Mouse (Mus musculus): ENCODE results near the gene Wipi1. TPM values are rescaled to one million over a fixed set of nuclear protein-coding genes. Genes with fewer than 3 reads are reported as not detected.

Wipi1 gene
- polyA plus RNA-seq, 1 experiment from 2014 or later = 62.5 TPM

DNA sequence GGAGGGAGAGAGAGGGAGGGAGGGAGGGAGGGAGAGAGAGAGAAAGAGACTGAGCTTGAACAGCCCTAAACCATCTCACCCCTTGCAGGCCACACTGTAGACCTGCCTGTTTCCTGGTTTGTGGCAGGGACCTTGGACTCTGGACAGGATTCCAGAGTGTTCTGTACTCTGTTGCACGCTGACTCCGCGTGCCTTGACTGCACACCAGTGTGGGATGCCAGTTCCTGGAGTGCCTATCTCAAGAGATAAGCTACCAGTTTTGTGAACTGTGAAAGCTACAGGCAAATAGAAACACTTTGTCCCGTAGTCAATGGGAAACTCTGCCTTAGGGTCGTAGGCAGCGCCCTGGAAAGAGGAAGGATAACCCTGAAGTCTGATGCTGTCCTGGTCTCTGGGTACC, 55.6 kb downstream of the Wipi1 start:
- WGBS = 82% methylated on average over 6 of the region's 6 CpGs
- ATAC-seq (ENCODE audit: insufficient number of reproducible peaks, low FRiP score, low TSS enrichment, low read depth) = no peak
- Histone ChIP-seq H3K4me1 (peaks cover 22% of the 10 kb centered on the region), H3K9ac (no peak overlapping the region), H3K27ac (replicated peaks) (no peak overlapping the region), H3K9me3 (replicated peaks) (no peaks in the 10 kb centered on the region), H3K36me3 (no peaks in the 10 kb centered on the region), H3K4me2 (replicated peaks) (no peak overlapping the region), H3K4me3 (replicated peaks) (no peak overlapping the region), H3K27me3 (no peaks in the 10 kb centered on the region)

DNA sequence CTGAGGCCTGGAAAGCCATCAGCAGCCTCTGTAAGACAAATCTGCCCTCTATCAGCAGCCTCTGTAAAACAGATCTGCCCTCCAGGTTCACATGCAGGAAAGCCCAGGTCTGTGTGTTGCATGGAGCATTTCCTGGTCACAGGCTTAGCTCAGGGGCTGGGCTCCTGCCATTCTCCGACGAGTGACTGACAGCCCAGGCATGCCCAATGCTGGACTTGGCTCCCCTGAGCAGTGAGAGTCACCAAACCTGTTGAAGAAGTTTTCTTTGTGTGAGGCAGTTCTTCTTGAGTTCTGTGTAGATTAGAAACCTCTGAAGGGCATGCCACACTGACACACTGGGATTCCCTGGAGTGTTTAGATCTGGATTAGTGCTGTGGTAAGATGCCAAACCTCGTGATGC, 57.3 kb downstream of the Wipi1 start:
- WGBS = 35% methylated on average over 3 of the region's 3 CpGs
- Histone ChIP-seq H3K9me3 (replicated peaks) (no peaks in the 10 kb centered on the region), H3K4me2 (replicated peaks) (no peak overlapping the region), H3K4me3 (replicated peaks) (no peak overlapping the region), H3K27ac (replicated peaks) (peak overlapping the region; percentile 73), H3K4me1 (peaks cover 19% of the 10 kb centered on the region), H3K36me3 (no peaks in the 10 kb centered on the region), H3K9ac (no peak overlapping the region), H3K27me3 (no peaks in the 10 kb centered on the region)
- peak; percentile 62; the same call in 1 of the 2 replicates for ATAC-seq (ENCODE audit: insufficient number of reproducible peaks, low FRiP score, low TSS enrichment, low read depth)

DNA sequence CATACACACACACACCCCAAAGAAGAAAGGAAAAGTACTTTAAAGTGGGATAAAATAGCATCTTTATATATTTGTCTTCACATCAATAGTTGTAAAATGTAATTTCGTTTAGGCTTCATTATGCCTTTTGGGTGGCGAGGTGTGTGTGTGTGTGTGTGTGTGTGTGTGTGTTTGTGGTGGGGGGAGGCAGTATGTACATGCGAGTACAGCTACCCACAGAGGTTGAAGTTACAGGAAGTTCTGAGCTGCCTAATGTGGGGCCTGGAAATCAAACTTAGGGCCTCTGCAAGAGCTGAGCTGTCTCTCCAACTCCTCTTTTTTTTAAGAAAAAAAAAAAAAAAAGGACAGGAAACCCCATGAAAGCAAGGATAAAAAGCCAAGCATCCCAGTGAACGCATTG, 57.8 kb downstream of the Wipi1 start:
- Histone ChIP-seq H3K9ac (no peak overlapping the region), H3K4me3 (replicated peaks) (no peak overlapping the region), H3K27ac (replicated peaks) (peak overlapping the region; percentile 73), H3K4me1 (peaks cover 19% of the 10 kb centered on the region), H3K36me3 (no peaks in the 10 kb centered on the region), H3K27me3 (no peaks in the 10 kb centered on the region), H3K4me2 (replicated peaks) (no peak overlapping the region), H3K9me3 (replicated peaks) (no peaks in the 10 kb centered on the region)
- WGBS = 59% methylated on average over 4 of the region's 4 CpGs
- ATAC-seq (ENCODE audit: insufficient number of reproducible peaks, low FRiP score, low TSS enrichment, low read depth) = no peak

DNA sequence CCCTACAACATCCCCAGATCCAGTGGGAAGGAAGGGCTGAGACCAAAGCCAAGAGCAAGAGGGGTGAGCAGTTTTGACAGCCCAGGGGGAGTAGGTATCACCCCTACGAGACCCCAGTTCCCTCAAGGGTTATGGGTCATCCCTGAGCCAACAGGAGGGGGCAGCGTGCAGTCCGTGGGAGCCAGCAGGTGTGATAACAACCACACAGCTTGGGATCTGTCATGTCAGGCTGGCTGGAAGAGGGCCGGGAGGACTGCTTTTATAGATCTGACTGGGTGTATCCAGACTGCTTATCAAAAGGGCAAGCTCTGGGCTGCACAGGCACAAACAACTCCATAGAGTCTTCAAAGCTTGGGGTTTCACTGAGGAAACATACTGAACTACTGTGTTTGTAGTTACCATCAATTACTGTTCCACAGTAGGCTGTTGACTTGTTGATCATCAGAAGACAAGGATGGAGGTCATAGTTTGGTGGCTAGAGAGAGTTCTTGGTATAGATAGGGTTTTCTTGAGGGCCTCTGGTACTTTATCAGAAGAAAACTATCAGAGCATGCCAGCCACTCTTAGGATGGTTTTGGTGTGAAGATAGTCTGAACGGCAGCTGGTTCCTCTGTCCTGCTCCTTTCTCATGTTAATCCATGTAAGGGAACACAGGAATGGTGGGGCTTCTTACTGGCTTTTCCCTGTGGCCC, 62.0 kb downstream of the Wipi1 start:
- Histone ChIP-seq H3K9ac (no peak overlapping the region), H3K36me3 (no peaks in the 10 kb centered on the region), H3K27me3 (no peaks in the 10 kb centered on the region), H3K4me1 (peaks cover 33% of the 10 kb centered on the region), H3K27ac (replicated peaks) (no peak overlapping the region), H3K4me2 (replicated peaks) (no peak overlapping the region), H3K9me3 (replicated peaks) (no peaks in the 10 kb centered on the region), H3K4me3 (replicated peaks) (no peak overlapping the region)
- no peak for ATAC-seq (ENCODE audit: insufficient number of reproducible peaks, low FRiP score, low TSS enrichment, low read depth)
- WGBS = 73% methylated on average over 5 of the region's 5 CpGs

DNA sequence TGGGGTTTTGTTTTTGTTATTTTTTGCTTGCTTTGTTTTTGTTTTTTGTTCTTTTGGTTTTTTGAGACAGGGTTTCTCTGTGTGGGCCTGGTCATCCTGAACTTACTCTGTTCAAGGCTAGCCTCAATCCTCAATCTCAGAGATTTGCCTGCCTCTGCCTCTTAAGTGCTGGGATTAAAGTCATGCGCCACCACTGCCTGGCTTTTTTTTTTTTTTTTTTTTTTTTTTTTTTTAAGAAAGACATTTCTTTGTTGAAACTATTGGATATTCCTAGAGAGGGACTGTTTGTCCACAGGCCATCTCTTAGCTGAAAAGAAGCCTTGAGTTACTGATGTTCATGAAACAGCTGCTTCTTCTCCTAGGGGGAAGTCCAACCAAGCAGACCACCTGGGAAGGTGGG, 64.1 kb downstream of the Wipi1 start:
- no peaks in the 10 kb centered on the region for H3K27me3 ChIP-seq
- no peak overlapping the region for H3K4me2 ChIP-seq (replicated peaks)
- no peaks in the 10 kb centered on the region for H3K36me3 ChIP-seq
- 90% methylated on average over 1 of the region's 1 CpGs for WGBS
- H3K9ac ChIP-seq = no peak overlapping the region
- ATAC-seq (ENCODE audit: insufficient number of reproducible peaks, low FRiP score, low TSS enrichment, low read depth) = no peak
- H3K27ac ChIP-seq (replicated peaks) = no peak overlapping the region
- H3K9me3 ChIP-seq (replicated peaks) = no peaks in the 10 kb centered on the region
- H3K4me1 ChIP-seq = peaks cover 21% of the 10 kb centered on the region
- H3K4me3 ChIP-seq (replicated peaks) = no peak overlapping the region

DNA sequence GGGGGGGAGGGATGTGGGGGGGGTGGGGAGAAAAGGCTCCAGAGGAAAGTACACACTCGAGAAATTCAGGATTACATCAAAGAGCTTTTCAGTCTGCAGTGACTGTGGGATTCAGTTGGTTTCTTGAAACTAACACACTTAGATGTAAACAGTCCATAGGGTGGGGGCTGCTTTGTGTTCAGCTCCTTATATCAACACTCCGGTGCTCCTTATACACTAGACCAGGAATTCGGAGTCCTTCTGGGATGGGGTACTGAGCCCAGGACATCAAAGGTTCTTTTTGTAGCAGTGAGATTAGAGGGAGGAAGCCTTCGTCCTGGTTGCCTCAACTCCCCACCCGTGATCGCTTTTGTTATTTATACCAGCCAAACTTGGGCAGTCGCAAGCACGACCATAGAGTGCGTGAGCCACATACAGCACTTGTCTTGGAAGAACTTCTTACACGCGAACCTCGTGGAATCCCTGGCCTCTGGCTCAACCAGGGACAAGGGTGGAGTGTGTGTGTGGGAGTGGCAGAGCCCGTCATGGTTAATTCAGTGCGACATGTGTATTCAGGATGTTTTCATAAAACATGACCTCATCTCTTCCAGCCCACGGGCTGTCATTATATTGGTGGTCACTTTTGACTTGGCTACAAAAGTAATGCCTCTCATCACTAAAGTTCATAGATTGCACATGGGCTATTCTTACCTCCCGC, 65.3 kb downstream of the Wipi1 start:
- no peak overlapping the region for H3K9ac ChIP-seq
- WGBS = 47% methylated on average over 16 of the region's 16 CpGs
- H3K27ac ChIP-seq (replicated peaks) = no peak overlapping the region
- no peak overlapping the region for H3K4me2 ChIP-seq (replicated peaks)
- H3K27me3 ChIP-seq = no peaks in the 10 kb centered on the region
- no peaks in the 10 kb centered on the region for H3K9me3 ChIP-seq (replicated peaks)
- H3K36me3 ChIP-seq = no peaks in the 10 kb centered on the region
- peaks cover 17% of the 10 kb centered on the region for H3K4me1 ChIP-seq
- ATAC-seq (ENCODE audit: insufficient number of reproducible peaks, low FRiP score, low TSS enrichment, low read depth) = peak; percentile 39; the same call in 1 of the 2 replicates
- H3K4me3 ChIP-seq (replicated peaks) = no peak overlapping the region

DNA sequence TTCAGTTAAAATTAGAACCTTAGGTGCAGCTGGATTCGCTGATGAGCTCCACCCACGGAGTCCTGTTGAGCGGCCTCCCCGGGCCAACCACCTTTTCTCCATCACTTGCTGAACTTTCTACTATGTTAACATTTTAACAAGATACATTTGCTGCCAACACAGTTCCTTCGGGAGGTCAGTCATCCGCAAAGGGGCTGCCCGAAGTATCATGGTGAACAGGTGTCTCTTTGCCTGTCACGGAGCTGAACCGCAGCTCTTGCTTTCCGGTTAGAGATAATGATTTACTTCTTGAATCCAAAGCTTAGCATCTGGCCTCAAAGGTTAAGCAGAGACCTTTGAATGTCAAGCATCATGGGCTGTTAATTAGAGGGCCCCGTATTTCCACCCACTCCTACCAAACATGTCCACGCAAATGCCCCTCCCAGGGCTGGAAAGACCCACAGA, 66.0 kb downstream of the Wipi1 start:
- H3K36me3 ChIP-seq = no peaks in the 10 kb centered on the region
- ATAC-seq (ENCODE audit: insufficient number of reproducible peaks, low FRiP score, low TSS enrichment, low read depth) = no peak
- no peak overlapping the region for H3K4me2 ChIP-seq (replicated peaks)

DNA sequence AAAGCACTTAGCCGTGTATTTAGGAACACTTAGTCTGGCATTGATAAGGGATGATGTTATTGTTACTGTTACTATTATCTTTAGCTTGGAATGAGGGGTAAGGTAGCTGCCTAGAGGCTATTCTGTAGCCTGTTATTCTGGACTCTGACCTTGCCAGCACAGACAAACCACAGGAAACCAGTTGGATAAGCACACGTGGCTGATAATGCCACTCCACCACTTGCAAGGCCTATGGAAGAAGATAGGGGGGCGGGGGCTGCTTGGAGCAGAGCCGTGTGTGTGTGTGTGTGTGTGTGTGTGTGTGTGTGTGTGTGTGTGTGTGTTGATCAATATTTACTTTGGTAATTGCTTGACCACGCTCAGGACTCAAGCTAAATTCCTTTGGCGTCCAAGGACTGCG, 66.5 kb downstream of the Wipi1 start:
- Histone ChIP-seq H3K4me3 (replicated peaks) (no peak overlapping the region), H3K4me1 (peaks cover 17% of the 10 kb centered on the region), H3K27me3 (no peaks in the 10 kb centered on the region), H3K9ac (no peak overlapping the region), H3K36me3 (no peaks in the 10 kb centered on the region), H3K4me2 (replicated peaks) (no peak overlapping the region), H3K27ac (replicated peaks) (no peak overlapping the region), H3K9me3 (replicated peaks) (no peaks in the 10 kb centered on the region)
- WGBS = 52% methylated on average over 7 of the region's 7 CpGs
- no peak for ATAC-seq (ENCODE audit: insufficient number of reproducible peaks, low FRiP score, low TSS enrichment, low read depth)

More for the DNA sequence above, 66.0 kb downstream of the Wipi1 start:
- 46% methylated on average over 12 of the region's 12 CpGs for WGBS
- Histone ChIP-seq H3K9me3 (replicated peaks) (no peaks in the 10 kb centered on the region), H3K9ac (no peak overlapping the region), H3K27me3 (no peaks in the 10 kb centered on the region), H3K4me3 (replicated peaks) (no peak overlapping the region), H3K27ac (replicated peaks) (no peak overlapping the region), H3K4me1 (peaks cover 17% of the 10 kb centered on the region)

DNA sequence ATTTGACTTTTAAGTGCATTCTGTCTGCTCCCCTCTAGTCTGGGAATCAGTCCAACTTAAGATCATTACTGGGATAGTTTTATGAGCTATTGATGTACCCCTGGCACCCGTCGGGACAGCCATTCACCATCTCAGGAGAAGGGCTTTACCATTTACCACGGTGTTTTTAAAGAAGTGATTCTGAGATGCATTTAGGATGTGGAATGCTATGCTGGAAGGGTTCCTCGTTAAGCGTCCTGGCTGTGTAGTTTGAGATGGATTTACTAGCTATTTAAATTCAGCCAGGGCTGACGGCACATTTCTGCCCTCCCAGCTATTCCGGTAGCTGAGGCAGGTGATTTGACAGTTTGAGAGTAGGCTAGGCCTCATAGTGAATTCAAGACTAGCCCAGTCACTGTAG, 67.3 kb downstream of the Wipi1 start:
- Histone ChIP-seq H3K27me3 (no peaks in the 10 kb centered on the region), H3K36me3 (no peaks in the 10 kb centered on the region), H3K4me2 (replicated peaks) (no peak overlapping the region), H3K9me3 (replicated peaks) (no peaks in the 10 kb centered on the region), H3K9ac (no peak overlapping the region), H3K4me3 (replicated peaks) (no peak overlapping the region), H3K4me1 (peaks cover 17% of the 10 kb centered on the region), H3K27ac (replicated peaks) (no peak overlapping the region)
- ATAC-seq (ENCODE audit: insufficient number of reproducible peaks, low FRiP score, low TSS enrichment, low read depth) = no peak
- 44% methylated on average over 7 of the region's 7 CpGs for WGBS

DNA sequence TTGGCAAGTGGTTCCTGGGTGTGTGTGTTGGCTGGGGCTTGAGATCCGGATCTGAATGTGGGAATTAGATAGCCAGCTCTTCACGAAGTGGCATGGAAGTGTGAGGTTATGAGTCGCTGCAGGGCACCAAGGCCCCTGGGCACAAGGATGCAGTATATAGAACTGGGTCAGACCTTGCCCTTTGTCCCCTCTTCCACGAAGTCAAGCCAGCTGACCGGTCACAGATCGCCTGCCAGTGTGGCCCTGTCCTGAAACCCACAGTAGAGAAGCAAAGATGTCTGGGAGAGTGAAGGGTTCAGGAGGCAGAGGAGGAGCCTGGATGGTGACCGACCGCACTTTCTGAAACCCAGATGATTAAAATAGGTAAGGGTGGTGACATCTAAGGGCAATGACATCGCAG, 68.3 kb downstream of the Wipi1 start:
- Histone ChIP-seq H3K9ac (no peak overlapping the region), H3K27me3 (no peaks in the 10 kb centered on the region), H3K27ac (replicated peaks) (no peak overlapping the region), H3K36me3 (no peaks in the 10 kb centered on the region), H3K4me3 (replicated peaks) (no peak overlapping the region), H3K4me1 (peaks cover 17% of the 10 kb centered on the region), H3K4me2 (replicated peaks) (no peak overlapping the region), H3K9me3 (replicated peaks) (no peaks in the 10 kb centered on the region)
- WGBS = 86% methylated on average over 9 of the region's 9 CpGs
- no peak for ATAC-seq (ENCODE audit: insufficient number of reproducible peaks, low FRiP score, low TSS enrichment, low read depth)

DNA sequence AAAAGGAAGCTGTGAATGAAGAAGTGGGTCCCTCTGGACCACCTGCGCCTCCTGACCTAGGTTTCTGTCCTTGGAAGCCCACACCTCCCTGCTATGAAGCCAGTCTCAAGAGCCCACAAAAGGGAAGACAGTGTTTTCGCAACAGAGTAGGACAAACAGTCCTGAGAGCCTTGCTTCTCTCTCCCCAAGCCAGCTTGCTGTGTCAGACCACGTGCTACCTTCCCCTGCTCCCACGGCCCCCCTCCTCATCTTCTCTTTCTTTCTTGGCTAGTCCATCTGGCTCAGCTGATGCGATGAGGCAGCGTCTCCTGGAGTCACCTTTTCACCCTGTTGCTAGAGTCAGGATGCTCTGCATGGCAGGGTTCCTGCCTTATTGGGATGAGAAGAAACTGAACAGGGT, 72.5 kb downstream of the Wipi1 start:
- no peaks in the 10 kb centered on the region for H3K36me3 ChIP-seq
- 0 out of 2 replicates have a peak, but pooled peaks cover 4% of the 10 kb centered on the region for H3K4me1 ChIP-seq
- 47% methylated on average over 6 of the region's 6 CpGs for WGBS
- no peaks in the 10 kb centered on the region for H3K9me3 ChIP-seq (replicated peaks)
- ATAC-seq (ENCODE audit: insufficient number of reproducible peaks, low FRiP score, low TSS enrichment, low read depth) = no peak
- H3K9ac ChIP-seq = no peak overlapping the region
- no peak overlapping the region for H3K4me2 ChIP-seq (replicated peaks)
- H3K4me3 ChIP-seq (replicated peaks) = no peak overlapping the region
- no peaks in the 10 kb centered on the region for H3K27me3 ChIP-seq
- H3K27ac ChIP-seq (replicated peaks) = no peak overlapping the region

DNA sequence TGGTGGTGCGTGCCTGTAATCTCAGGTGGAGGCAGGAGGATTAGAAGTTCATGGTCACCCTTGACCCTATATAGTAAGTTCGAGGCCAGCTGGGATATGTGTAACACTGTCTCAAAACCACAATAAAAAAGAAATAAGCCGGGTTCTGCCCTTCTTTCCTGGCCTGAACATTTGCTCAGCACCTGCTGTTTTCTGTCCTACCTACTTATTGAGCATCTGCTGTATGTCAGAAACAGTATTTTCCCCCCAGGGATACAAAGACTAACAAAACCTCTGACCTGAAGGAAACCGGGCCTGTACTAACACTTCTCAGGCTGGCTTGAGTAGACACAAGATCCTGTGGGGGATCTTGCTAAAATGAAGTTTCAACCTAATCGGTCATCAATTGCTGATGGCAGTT, 74.8 kb downstream of the Wipi1 start:
- no peak overlapping the region for H3K9ac ChIP-seq
- no peak overlapping the region for H3K27ac ChIP-seq (replicated peaks)
- no peaks in the 10 kb centered on the region for H3K36me3 ChIP-seq
- 62% methylated on average over 5 of the region's 5 CpGs for WGBS
- no peak overlapping the region for H3K4me2 ChIP-seq (replicated peaks)
- no peak for ATAC-seq (ENCODE audit: insufficient number of reproducible peaks, low FRiP score, low TSS enrichment, low read depth)
- no peak overlapping the region for H3K4me3 ChIP-seq (replicated peaks)
- H3K27me3 ChIP-seq = no peaks in the 10 kb centered on the region
- 0 out of 2 replicates have a peak, but pooled peaks cover 4% of the 10 kb centered on the region for H3K4me1 ChIP-seq
- H3K9me3 ChIP-seq (replicated peaks) = no peaks in the 10 kb centered on the region
